Mouse (Mus musculus) MEL (cell line): ENCODE data around the gene Sdccag8.

Experiments
- CTCF ChIP-seq, 3 experiments: IDR thresholded peaks in 2 of 3; conservative IDR thresholded peaks in 1 of 3; 2 replicates each; pipeline ENCODE4 v1.5.1; 2011 to 2012; ENCODE audit warnings: low read length in 3 of 3, low read depth in 2 of 3, mild to moderate bottlenecking in 2 of 3, improper control_type of control experiment in 1 of 3, inconsistent platforms in 1 of 3, mixed read lengths in 1 of 3, moderate library complexity in 1 of 3; ENCODE audit not compliant: control insufficient read depth in 1 of 3, insufficient read depth in 1 of 3, poor library complexity in 1 of 3, severe bottlenecking in 1 of 3
- MAX ChIP-seq: IDR thresholded peaks from 2 replicates; pipeline ENCODE4 v1.6.1; 2011; ENCODE audit warnings: low read length, improper control_type of control experiment
- MYB ChIP-seq: IDR thresholded peaks from 2 replicates; pipeline ENCODE4 v1.6.1; 2011; ENCODE audit warnings: mild to moderate bottlenecking, low read depth, low read length, improper control_type of control experiment
- POLR2A ChIP-seq, 2 experiments: IDR thresholded peaks; 2 replicates each; pipeline ENCODE4 v1.6.1; 2011 to 2012; ENCODE audit warnings: low read length in 2 of 2, mild to moderate bottlenecking in 2 of 2, control low read depth in 1 of 2, improper control_type of control experiment in 1 of 2, low read depth in 1 of 2, moderate library complexity in 1 of 2; ENCODE audit not compliant: control insufficient read depth in 1 of 2, insufficient read depth in 1 of 2, poor library complexity in 1 of 2
- POLR2AphosphoS5 ChIP-seq: IDR thresholded peaks from 2 replicates; pipeline ENCODE4 v1.6.1; 2012; ENCODE audit warnings: low read depth, borderline replicate concordance, mild to moderate bottlenecking, inconsistent platforms, low read length, moderate library complexity, mixed read lengths

DNA sequence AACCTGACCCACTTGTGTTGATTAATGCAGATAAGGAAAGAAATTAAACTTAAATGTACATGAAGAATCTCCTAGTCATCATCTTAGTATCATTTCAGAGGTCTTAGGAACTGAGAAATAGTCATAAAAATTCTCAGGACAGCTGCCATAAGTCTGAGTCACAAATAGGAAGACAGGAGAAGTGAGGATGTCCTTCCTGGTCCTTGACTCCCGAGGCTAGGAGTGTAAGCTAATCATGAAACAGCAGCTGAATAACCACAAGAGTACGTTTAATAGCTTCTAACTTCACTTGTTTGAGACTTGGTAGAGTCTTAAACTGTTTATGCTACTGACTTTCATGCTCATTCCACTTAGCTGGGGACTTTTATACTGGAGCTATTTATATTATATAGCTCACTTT is 214.6 kb downstream of the Sdccag8 start:
- TF ChIP-seq CTCF (IDR thresholded peaks at IDR 0.05 in 2 of 3, conservative IDR thresholded peaks at IDR 0.05 in 1 of 3; ENCODE audit: control insufficient read depth in 1 of 3, insufficient read depth in 1 of 3, low read depth in 2 of 3, low read length in 3 of 3, poor library complexity in 1 of 3, severe bottlenecking in 1 of 3), result no peak
- no peak for TF ChIP-seq POLR2AphosphoS5
- TF ChIP-seq MYB, result no peak
- no peak for TF ChIP-seq MAX
- TF ChIP-seq POLR2A (IDR thresholded peaks at IDR 0.05; ENCODE audit: control insufficient read depth in 1 of 2, insufficient read depth in 1 of 2, low read depth in 1 of 2, low read length in 2 of 2, poor library complexity in 1 of 2), result no peak
